Mouse (Mus musculus) heart, embryonic 13.5 days (tissue): ENCODE results near the gene Cfap65. TPM values are rescaled to one million over a fixed set of nuclear protein-coding genes. Genes with fewer than 3 reads are reported as not detected.

ENCODE experiments used
- ATAC-seq: fragments of 200-750 bp; cut with Nextera tagmentation; 2 replicates; pipeline ENCODE4 v1.8.0; 2017; ENCODE audit warnings: moderate TSS enrichment; ENCODE audit not compliant: insufficient number of reproducible peaks, low FRiP score, low TSS enrichment; ENCODE audit errors: extremely low read depth
- H3K27ac ChIP-seq: fragments of 300-500 bp; sonication (generic); replicated peaks from 2 replicates; pipeline ENCODE4 v1.5.1; 2015; ENCODE audit warnings: moderate library complexity, mild to moderate bottlenecking, inconsistent platforms
- H3K27me3 ChIP-seq: fragments of 300-500 bp; sonication (generic); replicated peaks from 2 replicates; pipeline ENCODE4 v1.6.1; 2015; ENCODE audit warnings: mild to moderate bottlenecking, inconsistent platforms
- H3K36me3 ChIP-seq: fragments of 300-500 bp; sonication (generic); 2 replicates; pipeline ENCODE4 v1.6.1; 2015; ENCODE audit warnings: mild to moderate bottlenecking, inconsistent platforms
- H3K4me1 ChIP-seq: fragments of 300-500 bp; sonication (generic); 2 replicates; pipeline ENCODE4 v1.6.1; 2015; ENCODE audit warnings: inconsistent platforms
- H3K4me2 ChIP-seq: fragments of 300-500 bp; sonication (generic); 2 replicates; pipeline ENCODE4 v1.6.1; 2015; ENCODE audit warnings: inconsistent platforms, mild to moderate bottlenecking, moderate library complexity
- H3K4me3 ChIP-seq: fragments of 300-500 bp; sonication (generic); 2 replicates; pipeline ENCODE4 v1.5.1; 2015; ENCODE audit warnings: moderate library complexity, mild to moderate bottlenecking, inconsistent platforms
- H3K9ac ChIP-seq: fragments of 300-500 bp; sonication (generic); 2 replicates; pipeline ENCODE4 v1.6.1; 2015; ENCODE audit warnings: inconsistent platforms, mild to moderate bottlenecking, moderate library complexity
- H3K9me3 ChIP-seq: fragments of 300-500 bp; sonication (generic); 2 replicates; pipeline ENCODE4 v1.6.1; 2016; ENCODE audit warnings: inconsistent platforms
- WGBS: fragments of 180-500 bp; shearing (Covaris S2); methylation state at CpG from one replicate; pipeline ENCODE4 v1.1.7; 2015; ENCODE audit warnings: mixed read lengths; 5-methylcytosine and 5-hydroxymethylcytosine counted together
- polyA plus RNA-seq: library from polyadenylated mRNA; unstranded; fragments of >200 nt; fragmentation: Nextera tagmentation; extraction: Ambion mirVana; gene quantifications from 2 replicates; pipeline ENCODE4 v1.2.1, GENCODE M21; 2015

The Cfap65 gene
- polyA plus RNA-seq, 1 experiment from 2014 or later, result not detected

DNA sequence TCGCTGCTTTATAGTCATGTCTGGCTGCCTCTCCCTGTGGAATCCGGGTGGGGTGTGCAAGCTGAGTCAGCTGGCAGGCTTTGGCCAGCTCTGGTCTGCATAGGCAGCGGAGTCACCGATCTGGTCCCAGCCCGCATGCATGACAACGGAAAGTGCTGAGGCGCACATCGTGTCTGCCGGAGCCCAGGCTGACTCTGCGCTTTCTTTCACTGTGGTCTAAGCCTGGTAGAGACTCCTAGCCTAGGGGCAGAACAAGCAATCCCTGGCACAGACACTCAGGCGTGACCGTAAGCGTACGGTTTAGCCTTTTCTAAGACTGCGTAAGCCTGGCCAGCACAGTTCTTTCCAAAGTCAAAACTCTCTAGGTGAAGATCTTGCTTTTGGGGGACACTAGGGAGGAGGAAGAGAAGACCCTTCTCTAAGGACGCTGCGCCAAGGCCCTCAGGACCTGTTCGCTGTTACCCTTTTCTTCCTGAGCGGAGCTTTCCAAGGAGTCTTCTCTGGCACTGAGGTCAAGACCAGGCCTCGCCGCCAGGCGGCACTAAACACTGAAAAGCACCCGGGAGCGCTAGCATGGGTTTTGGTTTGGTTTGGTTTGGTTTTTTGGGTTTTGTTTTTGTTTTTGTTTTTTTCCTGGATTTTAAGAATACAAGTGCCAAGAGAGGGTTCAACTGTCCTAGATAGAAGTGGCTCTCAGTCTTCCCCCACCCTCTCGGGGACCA is 42.1 kb downstream of the Cfap65 start, which contains the start of gene Cryba2:
Gene Cryba2 (minus strand): TSS at position 10 of the 722 bp plus-strand sequence.
- H3K9me3 ChIP-seq, result no peaks in the 10 kb centered on the region
- H3K27ac ChIP-seq, result no peak within 1 kb of the TSS
- ATAC-seq, result no peak
- peaks cover 14% of the 10 kb centered on the region for H3K4me1 ChIP-seq
- no peaks in the 10 kb centered on the region for H3K36me3 ChIP-seq
- no peak within 1 kb of the TSS for H3K4me3 ChIP-seq
- peak within 1 kb of the TSS; percentile 8 for H3K4me2 ChIP-seq
- no peak within 1 kb of the TSS for H3K9ac ChIP-seq
- H3K27me3 ChIP-seq, result peaks cover 97% of the 10 kb centered on the region
- WGBS, result 6% methylated on average over 25 of the region's 25 CpGs

DNA sequence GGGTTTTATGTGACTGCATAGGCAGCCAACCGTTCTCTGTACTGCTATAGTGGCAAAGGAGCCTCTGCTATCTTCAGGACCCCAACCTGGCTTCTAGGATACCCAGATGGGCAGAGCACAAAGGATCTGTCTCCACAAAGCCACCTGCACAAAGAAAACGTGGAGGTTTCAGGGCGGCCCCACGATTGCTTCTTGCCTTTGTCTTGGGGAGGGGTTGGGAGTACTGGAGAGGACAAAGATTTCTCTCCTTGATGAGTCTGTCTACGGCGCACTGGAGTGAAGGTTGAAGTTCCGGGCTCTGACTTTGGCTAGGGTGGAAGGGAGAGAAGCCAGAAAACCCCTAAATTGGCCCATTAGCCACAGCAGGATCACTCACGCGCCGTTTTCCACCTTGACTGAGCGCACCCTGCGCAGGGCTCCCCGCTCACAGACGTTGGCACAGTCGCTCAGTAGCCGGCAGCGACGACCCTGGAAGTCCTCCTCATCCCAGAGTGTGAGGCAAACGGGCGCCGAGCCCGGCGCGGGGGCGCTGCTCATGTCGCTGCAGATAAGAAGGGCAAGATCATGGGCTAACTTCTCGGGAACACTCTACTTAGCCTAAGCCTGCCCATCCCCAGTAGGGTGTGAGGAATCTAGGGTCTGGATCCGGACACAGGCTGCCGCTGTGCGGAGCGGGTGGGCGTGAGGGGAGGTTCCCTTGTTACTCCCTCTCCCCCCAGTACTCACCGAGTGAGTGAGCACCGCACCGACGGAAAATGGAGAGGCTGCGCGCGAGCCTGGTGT is 42.9 kb downstream of the Cfap65 start:
- H3K27me3 ChIP-seq, result peaks cover 96% of the 10 kb centered on the region
- H3K4me3 ChIP-seq, result no peak overlapping the region
- H3K9ac ChIP-seq, result no peak overlapping the region
- 3% methylated on average over 39 of the region's 39 CpGs for WGBS
- peaks cover 8% of the 10 kb centered on the region for H3K4me1 ChIP-seq
- no peak for ATAC-seq
- H3K9me3 ChIP-seq, result no peaks in the 10 kb centered on the region
- no peaks in the 10 kb centered on the region for H3K36me3 ChIP-seq
- no peak overlapping the region for H3K27ac ChIP-seq
- peak overlapping the region; percentile 8 for H3K4me2 ChIP-seq

DNA sequence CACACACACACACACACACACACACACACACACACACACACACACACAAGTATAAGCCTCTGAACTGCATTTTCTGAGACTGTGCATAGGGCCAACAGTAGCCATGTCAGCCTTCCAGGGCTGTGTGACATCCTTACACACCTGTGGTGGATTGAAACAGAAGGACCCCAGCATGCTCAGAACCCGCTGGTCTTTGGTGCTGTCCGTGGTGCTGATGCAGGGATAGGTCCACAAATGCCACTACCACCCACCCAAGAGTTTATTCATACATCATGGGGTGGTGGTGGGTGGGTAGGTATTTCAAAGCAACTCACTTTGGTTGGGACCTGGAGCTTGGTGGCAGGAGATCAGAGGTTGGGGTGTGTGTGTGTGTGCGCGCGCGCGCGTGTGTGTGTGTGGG is 43.9 kb downstream of the Cfap65 start:
- Histone ChIP-seq H3K27ac (no peak overlapping the region), H3K27me3 (peaks cover 96% of the 10 kb centered on the region), H3K4me1 (peaks cover 8% of the 10 kb centered on the region), H3K36me3 (no peaks in the 10 kb centered on the region), H3K4me2 (no peak overlapping the region), H3K9me3 (no peaks in the 10 kb centered on the region), H3K9ac (no peak overlapping the region), H3K4me3 (no peak overlapping the region)
- WGBS, result 0% methylated on average over 7 of the region's 8 CpGs
- ATAC-seq, result no peak

DNA sequence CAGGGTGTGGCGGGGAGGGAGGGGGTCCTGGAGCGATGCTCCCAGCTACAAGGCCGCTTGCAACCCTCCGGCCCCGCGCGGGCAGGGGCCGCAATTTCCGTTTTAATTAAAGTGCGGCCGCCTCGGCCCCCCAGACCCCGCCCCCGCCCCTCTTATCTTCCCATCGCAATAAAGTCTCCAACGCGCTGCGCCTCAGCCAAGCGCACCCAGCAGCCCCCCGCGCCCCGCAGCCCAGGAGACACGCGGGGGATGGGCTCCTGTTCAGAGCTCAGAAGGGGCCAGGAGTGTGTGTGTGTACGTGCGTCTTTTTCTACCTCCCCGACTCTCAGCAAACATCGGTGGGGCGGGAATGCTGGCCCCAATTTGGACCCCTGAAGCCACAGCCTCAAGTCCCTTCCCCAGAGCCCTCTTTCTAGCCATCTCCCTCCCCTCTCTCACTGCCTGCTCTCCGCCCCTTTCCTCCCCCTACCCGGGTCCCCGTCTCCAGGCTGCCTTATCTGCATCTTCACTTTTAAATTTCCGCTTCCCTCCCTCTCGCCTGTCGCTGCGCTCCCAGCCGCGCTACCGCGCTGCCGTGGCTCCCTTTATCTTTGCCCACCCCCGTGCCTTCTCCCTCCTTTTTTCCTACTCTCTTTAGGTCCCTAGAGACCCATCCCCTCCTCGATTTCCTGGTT is 49.9 kb downstream of the Cfap65 start, which contains the start of gene Fev:
Gene Fev (minus strand): TSS at position 51 of the 674 bp plus-strand sequence.
- peaks cover 34% of the 10 kb centered on the region for H3K4me1 ChIP-seq
- H3K4me2 ChIP-seq, result peak within 1 kb of the TSS; percentile 72
- WGBS, result under 1% methylated on average over 40 of the region's 43 CpGs
- peak within 1 kb of the TSS; percentile 69 for H3K9ac ChIP-seq
- peak within 1 kb of the TSS; percentile 48 for H3K4me3 ChIP-seq
- H3K9me3 ChIP-seq, result no peaks in the 10 kb centered on the region
- ATAC-seq, result no peak
- no peaks in the 10 kb centered on the region for H3K36me3 ChIP-seq
- H3K27ac ChIP-seq, result peak within 1 kb of the TSS; percentile 46; the same call in 1 of the 2 replicates
- H3K27me3 ChIP-seq, result peaks cover 96% of the 10 kb centered on the region

DNA sequence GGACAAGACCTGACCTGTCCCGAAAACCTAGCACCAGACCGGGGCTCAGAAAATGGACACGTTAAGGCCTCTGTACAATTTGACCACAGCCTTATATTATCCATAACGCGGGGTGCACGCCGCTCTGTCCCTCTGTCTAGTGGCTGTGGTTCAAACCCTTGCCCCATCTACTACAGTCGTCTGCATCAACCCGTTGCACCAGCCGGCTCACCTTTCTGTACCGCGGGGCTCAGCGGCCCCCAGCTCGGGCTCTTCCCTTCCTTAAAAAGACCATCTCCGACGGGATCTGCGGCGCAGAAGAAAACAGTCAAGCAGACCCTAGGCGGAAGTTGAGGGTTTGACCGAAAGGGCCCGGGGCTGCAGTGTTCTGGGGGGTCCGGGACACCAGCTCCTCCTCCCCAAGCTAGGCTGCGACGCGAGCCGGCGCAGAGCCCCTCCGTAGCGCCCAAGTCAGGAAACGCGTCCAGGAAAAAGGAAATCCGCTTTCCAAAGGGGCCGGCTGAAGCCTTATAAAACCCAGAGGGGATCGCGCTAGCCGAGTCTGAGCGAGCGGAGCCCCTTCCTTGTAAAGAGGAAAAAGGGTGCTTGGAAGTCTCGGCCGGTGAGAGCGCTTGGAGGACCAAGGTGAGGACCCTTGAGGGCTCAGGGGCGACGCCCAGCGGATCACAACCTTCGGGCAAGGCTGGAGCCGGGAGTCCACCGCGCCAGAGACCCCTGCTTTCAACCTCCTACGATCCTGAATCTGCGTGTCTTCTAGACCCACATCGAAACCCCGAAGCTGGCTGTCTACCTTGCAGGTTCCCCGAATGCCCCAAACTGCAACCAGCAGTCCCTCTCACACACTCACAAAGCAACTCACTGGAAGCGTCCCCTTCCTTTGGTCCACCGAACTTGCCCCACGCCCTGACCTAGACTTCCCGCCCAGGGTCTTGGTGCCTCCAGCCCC is 50.9 kb downstream of the Cfap65 start:
- peak overlapping the region; percentile 48 for H3K4me3 ChIP-seq
- under 1% methylated on average over 57 of the region's 57 CpGs for WGBS
- H3K36me3 ChIP-seq, result no peaks in the 10 kb centered on the region
- peaks cover 95% of the 10 kb centered on the region for H3K27me3 ChIP-seq
- 0 out of 2 replicates have a peak, but pooled peaks have one; percentile 19 for ATAC-seq
- H3K4me1 ChIP-seq, result peaks cover 34% of the 10 kb centered on the region
- peak overlapping the region; percentile 46; the same call in 1 of the 2 replicates for H3K27ac ChIP-seq
- peak overlapping the region; percentile 69 for H3K9ac ChIP-seq
- peak overlapping the region; percentile 72 for H3K4me2 ChIP-seq
- no peaks in the 10 kb centered on the region for H3K9me3 ChIP-seq

DNA sequence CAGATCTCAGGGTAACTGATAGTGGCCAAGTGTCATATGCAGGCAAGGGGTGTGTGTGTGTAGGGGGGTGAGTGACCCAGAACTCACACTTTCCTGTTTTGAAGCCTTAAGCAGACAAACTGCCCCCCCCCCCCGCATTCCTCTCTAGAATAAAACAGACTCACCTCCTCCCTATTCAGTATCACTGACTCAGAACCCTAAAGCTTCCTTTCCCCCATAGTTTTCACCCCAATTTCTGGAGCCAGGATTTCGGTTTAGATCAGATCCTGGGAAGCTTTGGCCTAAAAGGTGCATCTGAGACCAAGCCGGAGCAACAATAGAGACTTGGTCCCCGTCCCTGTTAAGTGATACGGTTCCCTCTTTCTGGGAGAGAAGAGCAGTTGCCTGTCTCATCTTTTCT is 52.0 kb downstream of the Cfap65 start:
- Histone ChIP-seq H3K27ac (no peak overlapping the region), H3K4me3 (no peak overlapping the region), H3K36me3 (no peaks in the 10 kb centered on the region), H3K9ac (no peak overlapping the region), H3K9me3 (no peaks in the 10 kb centered on the region), H3K4me1 (peaks cover 34% of the 10 kb centered on the region), H3K27me3 (peaks cover 98% of the 10 kb centered on the region), H3K4me2 (no peak overlapping the region)
- WGBS, result 9% methylated on average over 5 of the region's 5 CpGs
- no peak for ATAC-seq

DNA sequence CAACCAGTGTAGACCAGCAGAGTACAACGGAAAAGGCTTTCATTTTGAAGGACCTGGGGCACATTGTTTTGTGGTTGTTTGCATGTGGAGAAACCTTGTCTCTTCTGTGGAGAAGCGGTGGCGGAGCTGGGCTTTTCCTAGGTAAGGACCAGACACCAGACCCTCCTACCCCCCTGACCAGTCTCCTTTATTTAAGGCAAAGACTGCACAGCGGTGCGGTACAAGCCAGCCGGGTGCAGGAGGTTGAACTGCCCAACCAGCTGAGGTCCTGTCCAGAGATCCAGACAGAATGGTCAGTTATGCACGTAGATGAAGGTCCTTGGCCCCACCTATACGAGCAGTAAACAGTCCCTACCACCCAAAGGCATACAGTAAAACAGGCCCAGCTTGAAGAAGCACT is 52.6 kb downstream of the Cfap65 start:
- Histone ChIP-seq H3K9ac (no peak overlapping the region; the same call in 1 of the 2 replicates), H3K36me3 (no peaks in the 10 kb centered on the region), H3K27ac (no peak overlapping the region), H3K27me3 (peaks cover 98% of the 10 kb centered on the region), H3K4me2 (peak overlapping the region; percentile 76), H3K4me1 (peaks cover 34% of the 10 kb centered on the region), H3K9me3 (no peaks in the 10 kb centered on the region), H3K4me3 (peak overlapping the region; percentile 49)
- ATAC-seq, result no peak
- 6% methylated on average over 8 of the region's 8 CpGs for whole genome bisulfite sequencing

DNA sequence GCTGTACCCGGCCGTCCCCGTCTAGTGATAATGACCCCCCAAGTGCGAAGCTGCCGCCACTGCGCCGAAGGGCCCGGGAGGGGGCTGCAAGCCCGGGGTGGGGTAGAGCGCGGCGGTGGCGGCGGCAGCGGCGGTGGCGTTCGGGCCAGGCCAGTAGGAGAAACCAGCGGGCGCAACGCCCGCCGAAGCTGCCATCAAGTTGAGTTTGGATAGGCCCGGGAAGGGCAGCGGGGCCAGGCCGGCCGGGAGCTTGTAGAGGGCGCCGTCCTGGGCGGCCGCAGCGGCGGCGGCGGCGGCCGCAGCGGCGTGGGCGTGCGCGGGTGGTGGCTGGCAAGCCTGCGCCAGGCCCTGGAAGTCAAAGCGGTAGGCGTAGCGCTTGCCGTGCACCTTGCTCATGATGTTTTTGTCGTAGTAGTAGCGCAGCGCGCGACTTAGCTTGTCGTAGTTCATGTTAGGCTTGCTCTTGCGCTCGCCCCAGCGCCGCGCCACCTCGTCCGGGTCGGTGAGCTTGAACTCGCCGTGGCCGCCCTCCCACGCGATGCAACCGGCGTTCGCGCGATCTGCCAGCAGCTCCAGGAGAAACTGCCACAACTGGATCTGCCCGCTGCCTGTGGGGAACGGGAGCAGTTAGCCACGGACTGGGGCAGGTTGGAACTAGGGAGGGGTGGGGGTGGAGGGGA is 53.2 kb downstream of the Cfap65 start:
- Histone ChIP-seq H3K36me3 (no peaks in the 10 kb centered on the region), H3K9ac (peak overlapping the region; percentile 55)

DNA sequence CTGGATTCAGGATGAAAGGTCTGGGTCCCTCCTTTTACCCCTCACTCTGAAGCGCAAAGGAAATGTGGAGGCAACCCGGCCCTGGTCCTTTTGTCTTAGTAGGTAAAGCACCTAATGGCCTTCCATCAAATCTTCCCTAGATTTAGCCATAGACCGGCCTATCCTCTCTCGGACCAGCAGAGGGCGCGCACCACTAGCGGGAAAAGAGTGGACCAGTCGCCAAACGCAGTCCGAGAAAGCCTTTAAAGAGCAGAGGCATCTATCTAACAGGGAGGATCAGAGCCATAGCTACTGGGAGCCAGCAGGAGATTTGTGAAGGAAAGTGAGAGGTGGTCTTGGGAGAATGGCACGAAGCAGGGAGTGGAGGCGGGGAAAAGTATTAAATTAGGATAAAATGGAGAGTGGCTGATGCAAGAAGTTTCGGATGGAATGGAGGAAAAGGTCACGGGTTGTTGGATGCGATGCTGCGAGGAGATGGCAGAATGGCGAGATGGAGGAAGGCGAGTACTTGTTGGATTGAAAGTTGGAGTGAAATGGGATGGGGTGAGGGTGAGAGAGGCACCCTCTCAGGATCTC is 54.5 kb downstream of the Cfap65 start:
- no peak overlapping the region for H3K4me2 ChIP-seq

More for the DNA sequence above, 53.2 kb downstream of the Cfap65 start:
- WGBS, result 1% methylated on average over 72 of the region's 74 CpGs
- peak overlapping the region; percentile 49 for H3K4me3 ChIP-seq
- H3K27ac ChIP-seq, result no peak overlapping the region
- H3K9me3 ChIP-seq, result no peaks in the 10 kb centered on the region
- peaks cover 99% of the 10 kb centered on the region for H3K27me3 ChIP-seq
- H3K4me2 ChIP-seq, result peak overlapping the region; percentile 76
- H3K4me1 ChIP-seq, result peaks cover 34% of the 10 kb centered on the region
- ATAC-seq, result no peak

DNA sequence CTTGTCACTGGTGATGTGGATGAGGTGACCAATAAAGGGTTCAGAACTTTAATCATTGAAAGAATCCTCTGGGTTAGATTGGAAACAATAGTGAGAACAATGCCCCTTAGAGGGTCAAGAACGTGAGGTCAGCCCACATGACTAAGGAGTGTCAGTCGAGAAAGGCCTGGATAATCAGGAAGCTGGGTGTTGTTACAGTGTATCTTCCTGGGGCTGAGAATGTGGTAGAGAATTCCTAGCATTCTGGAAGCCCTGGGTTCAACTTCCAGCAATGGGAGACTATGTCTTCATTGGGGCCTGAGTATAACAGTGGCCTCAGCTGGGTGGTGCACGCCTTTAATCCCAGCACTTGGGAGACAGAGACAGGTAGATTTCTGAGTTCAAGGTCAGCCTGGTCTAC is 58.2 kb downstream of the Cfap65 start:
- WGBS, result 36% methylated on average over 3 of the region's 3 CpGs
- H3K27ac ChIP-seq, result no peak overlapping the region
- no peak overlapping the region for H3K9ac ChIP-seq
- H3K36me3 ChIP-seq, result no peaks in the 10 kb centered on the region
- H3K27me3 ChIP-seq, result peaks cover 93% of the 10 kb centered on the region
- H3K4me2 ChIP-seq, result no peak overlapping the region
- peaks cover 6% of the 10 kb centered on the region for H3K4me1 ChIP-seq
- no peaks in the 10 kb centered on the region for H3K9me3 ChIP-seq
- no peak overlapping the region for H3K4me3 ChIP-seq
- no peak for ATAC-seq

More for the DNA sequence above, 54.5 kb downstream of the Cfap65 start:
- Histone ChIP-seq H3K27me3 (peaks cover 97% of the 10 kb centered on the region), H3K4me1 (peaks cover 31% of the 10 kb centered on the region), H3K9me3 (no peaks in the 10 kb centered on the region), H3K36me3 (no peaks in the 10 kb centered on the region), H3K9ac (no peak overlapping the region), H3K27ac (no peak overlapping the region), H3K4me3 (0 out of 2 replicates have a peak overlapping the region, but pooled peaks have one; percentile 8)
- ATAC-seq, result no peak
- WGBS, result 6% methylated on average over 18 of the region's 18 CpGs
